Comparison of ENCODE assay signal across 26 mouse cellular contexts in the genomic region with DNA sequence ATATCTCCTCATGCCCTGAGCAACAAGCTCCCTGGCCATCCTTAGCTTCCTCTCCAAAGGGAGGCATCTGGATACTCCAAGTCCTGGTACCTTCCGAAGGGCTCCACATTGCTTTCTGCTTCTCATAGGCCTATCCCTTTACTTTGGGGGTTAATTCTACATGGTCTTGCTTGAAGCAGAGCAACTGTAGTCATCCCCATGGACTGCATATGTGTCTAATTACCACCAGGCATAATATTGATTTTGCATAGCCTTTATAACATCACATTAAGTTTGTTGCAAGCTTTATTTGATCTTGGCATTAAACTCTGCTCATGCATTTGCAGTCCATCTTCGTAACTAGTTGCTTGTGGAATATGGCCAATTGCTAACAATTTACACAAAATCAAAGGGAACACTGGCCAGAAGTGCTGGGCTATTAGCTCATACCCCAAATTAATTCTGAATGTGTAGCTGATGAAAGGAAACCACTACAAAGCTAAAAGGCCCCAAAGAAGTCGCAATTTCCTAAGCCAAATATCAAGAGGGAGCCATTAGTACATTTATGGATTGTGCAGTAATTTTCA. TPM values are rescaled to one million over a fixed set of nuclear protein-coding genes. Genes with fewer than 3 reads are reported as not detected.
A peak's percentile ranks its signal among the peaks of the same experiment; 100 is the strongest.
DNase-seq lines count a peak whose midpoint lies in the region; ATAC-seq and TF ChIP-seq lines count a peak whose summit lies in the region.
"Had no signal": no experiment of that assay in that cellular context is flagged by ENCODE, and none has a peak within 500 bp of the region (broad histone marks: within the 10 kb centered on the region; RNA-seq: fewer than 3 reads in every experiment).

No protein-coding gene starts in this region.

- peak; percentile 43; the same call in 1 of the 2 replicates for ATAC-seq in forebrain, embryonic 13.5 days
- no peak for ATAC-seq in forebrain, embryonic 11.5 days (replicated peaks; ENCODE audit: low FRiP score)
- no peak for ATAC-seq in intestine, embryonic 14.5 days (replicated peaks; ENCODE audit: low FRiP score, low TSS enrichment, low read depth)
- ATAC-seq in intestine, postnatal 0 days = no peak
- peak; percentile 43; the same call in 1 of the 2 replicates for ATAC-seq in forebrain, embryonic 16.5 days
- ATAC-seq in limb, embryonic 14.5 days (ENCODE audit: low FRiP score, low read depth) = peak; percentile 48
- ATAC-seq in liver, embryonic 11.5 days (replicated peaks; ENCODE audit: low FRiP score) = no peak
- ATAC-seq: hindbrain, embryonic 16.5 days; intestine, embryonic 16.5 days; Patski had no signal

- H3K4me2 ChIP-seq in forebrain, embryonic 13.5 days = no peak overlapping the region
- H3K4me2 ChIP-seq in forebrain, embryonic 11.5 days (ENCODE audit: low read depth, low read length, severe bottlenecking) = no peak overlapping the region
- H3K4me2 ChIP-seq in intestine, embryonic 14.5 days (ENCODE audit: low read length) = no peak overlapping the region
- H3K4me2 ChIP-seq in intestine, postnatal 0 days (replicated peaks; ENCODE audit: low read depth) = no peak overlapping the region
- no peak overlapping the region for H3K4me2 ChIP-seq in forebrain, embryonic 16.5 days (ENCODE audit: low read length)
- H3K4me2 ChIP-seq in limb, embryonic 14.5 days (replicated peaks; ENCODE audit: low read depth, low read length, severe bottlenecking) = no peak overlapping the region
- no peak overlapping the region for H3K4me2 ChIP-seq in liver, embryonic 11.5 days
- H3K4me2 ChIP-seq: embryonic facial prominence, embryonic 13.5 days; heart, embryonic 11.5 days; hindbrain, embryonic 13.5 days had no signal

- no peaks in the 10 kb centered on the region for H3K9me3 ChIP-seq in forebrain, embryonic 13.5 days (replicated peaks)
- H3K9me3 ChIP-seq in forebrain, embryonic 11.5 days (ENCODE audit: control insufficient read depth, low read length) = no peaks in the 10 kb centered on the region
- H3K9me3 ChIP-seq in intestine, embryonic 14.5 days (ENCODE audit: control insufficient read depth, low read length) = no peaks in the 10 kb centered on the region
- no peaks in the 10 kb centered on the region for H3K9me3 ChIP-seq in intestine, postnatal 0 days (ENCODE audit: control insufficient read depth)
- no peaks in the 10 kb centered on the region for H3K9me3 ChIP-seq in forebrain, embryonic 16.5 days (ENCODE audit: control insufficient read depth, low read length)
- H3K9me3 ChIP-seq in limb, embryonic 14.5 days (ENCODE audit: control insufficient read depth, low read length) = no peaks in the 10 kb centered on the region
- no peaks in the 10 kb centered on the region for H3K9me3 ChIP-seq in liver, embryonic 11.5 days (ENCODE audit: control insufficient read depth, low read length)
- H3K9me3 ChIP-seq: embryonic facial prominence, embryonic 10.5 days; embryonic facial prominence, embryonic 13.5 days; hindbrain, embryonic 13.5 days had no signal

- no peak for TF ChIP-seq CTCF in intestine, postnatal 0 days (IDR thresholded peaks at IDR 0.05; ENCODE audit: low read depth)

- H3K9ac ChIP-seq in forebrain, embryonic 13.5 days = no peak overlapping the region
- H3K9ac ChIP-seq in forebrain, embryonic 11.5 days (ENCODE audit: low read length) = no peak overlapping the region
- H3K9ac ChIP-seq in intestine, embryonic 14.5 days (ENCODE audit: low read length) = no peak overlapping the region
- H3K9ac ChIP-seq in intestine, postnatal 0 days (ENCODE audit: low read depth, low read length) = no peak overlapping the region
- H3K9ac ChIP-seq in forebrain, embryonic 16.5 days (replicated peaks; ENCODE audit: low read depth, low read length) = no peak overlapping the region
- no peak overlapping the region for H3K9ac ChIP-seq in limb, embryonic 14.5 days (ENCODE audit: low read depth, low read length, severe bottlenecking)
- H3K9ac ChIP-seq in liver, embryonic 11.5 days (ENCODE audit: low read depth, low read length) = no peak overlapping the region
- H3K9ac ChIP-seq: embryonic facial prominence, embryonic 13.5 days; hindbrain, embryonic 13.5 days had no signal

- no peaks in the 10 kb centered on the region for H3K36me3 ChIP-seq in forebrain, embryonic 13.5 days (ENCODE audit: poor library complexity, severe bottlenecking)
- no peaks in the 10 kb centered on the region for H3K36me3 ChIP-seq in forebrain, embryonic 11.5 days (ENCODE audit: control insufficient read depth, insufficient read depth, low read length)
- no peaks in the 10 kb centered on the region for H3K36me3 ChIP-seq in intestine, embryonic 14.5 days (ENCODE audit: control insufficient read depth, insufficient read depth, low read length)
- no peaks in the 10 kb centered on the region for H3K36me3 ChIP-seq in intestine, postnatal 0 days (ENCODE audit: control insufficient read depth, insufficient read depth)
- no peaks in the 10 kb centered on the region for H3K36me3 ChIP-seq in forebrain, embryonic 16.5 days (ENCODE audit: control insufficient read depth, insufficient read depth)
- H3K36me3 ChIP-seq in limb, embryonic 14.5 days (ENCODE audit: control insufficient read depth, insufficient read depth, low read length) = no peaks in the 10 kb centered on the region
- no peaks in the 10 kb centered on the region for H3K36me3 ChIP-seq in liver, embryonic 11.5 days (ENCODE audit: control insufficient read depth, insufficient read depth, low read length)
- H3K36me3 ChIP-seq: embryonic facial prominence, embryonic 10.5 days; embryonic facial prominence, embryonic 13.5 days; hindbrain, embryonic 13.5 days had no signal

- no peaks in the 10 kb centered on the region for H3K27me3 ChIP-seq in forebrain, embryonic 13.5 days
- no peaks in the 10 kb centered on the region for H3K27me3 ChIP-seq in forebrain, embryonic 11.5 days (ENCODE audit: control insufficient read depth, insufficient read depth, low read length)
- H3K27me3 ChIP-seq in intestine, embryonic 14.5 days (replicated peaks; ENCODE audit: control insufficient read depth, insufficient read depth, low read length) = no peaks in the 10 kb centered on the region
- H3K27me3 ChIP-seq in intestine, postnatal 0 days (replicated peaks; ENCODE audit: control insufficient read depth, insufficient read depth, low read length) = no peaks in the 10 kb centered on the region
- H3K27me3 ChIP-seq in forebrain, embryonic 16.5 days (replicated peaks; ENCODE audit: control insufficient read depth, insufficient read depth, low read length) = no peaks in the 10 kb centered on the region
- H3K27me3 ChIP-seq in limb, embryonic 14.5 days (ENCODE audit: control insufficient read depth, insufficient read depth, low read length) = no peaks in the 10 kb centered on the region
- no peaks in the 10 kb centered on the region; the same call in none of the 2 replicates for H3K27me3 ChIP-seq in liver, embryonic 11.5 days (replicated peaks; ENCODE audit: control insufficient read depth, insufficient read depth, low read length)
- H3K27me3 ChIP-seq: hindbrain, embryonic 13.5 days; Patski had no signal

- DNase-seq in forebrain, embryonic 11.5 days (ENCODE audit: low spot score) = no peak
- peak; percentile 31 for DNase-seq in intestine, embryonic 14.5 days (ENCODE audit: low spot score)
- DNase-seq in limb, embryonic 14.5 days (ENCODE audit: low spot score) = peak; percentile 21
- no peak for DNase-seq in liver, embryonic 11.5 days (ENCODE audit: low spot score)
- no peak for DNase-seq in urinary bladder, postnatal 14 days (ENCODE audit: low spot score)
- DNase-seq: adrenal gland, postnatal 10 days; adrenal gland, postnatal 36 days; cerebellum, adult 11 months; cerebellum, adult 2 months; cerebellum, postnatal 10 days; cerebellum, postnatal 36 days; embryo, embryonic 11 days; gastrocnemius, adult 2 months; gastrocnemius, postnatal 14 days; heart, adult 11 months had no signal

- H3K4me3 ChIP-seq in forebrain, embryonic 13.5 days = no peak overlapping the region
- no peak overlapping the region for H3K4me3 ChIP-seq in forebrain, embryonic 11.5 days (ENCODE audit: low read depth, low read length)
- H3K4me3 ChIP-seq in intestine, embryonic 14.5 days (ENCODE audit: low read depth, low read length) = no peak overlapping the region
- H3K4me3 ChIP-seq in intestine, postnatal 0 days (ENCODE audit: low read depth, low read length) = no peak overlapping the region
- H3K4me3 ChIP-seq in forebrain, embryonic 16.5 days (replicated peaks; ENCODE audit: low read length) = no peak overlapping the region
- H3K4me3 ChIP-seq in limb, embryonic 14.5 days (replicated peaks; ENCODE audit: low read length) = no peak overlapping the region
- no peak overlapping the region for H3K4me3 ChIP-seq in liver, embryonic 11.5 days (ENCODE audit: low read depth, low read length)
- H3K4me3 ChIP-seq: embryonic facial prominence, embryonic 10.5 days; embryonic facial prominence, embryonic 13.5 days; erythroblast, embryonic 14.5 days; gastrocnemius, adult 2 months; hindbrain, embryonic 13.5 days had no signal

- no peak for TF ChIP-seq POLR2A in limb, embryonic 14.5 days (IDR thresholded peaks at IDR 0.05; ENCODE audit: borderline replicate concordance, extremely low read depth, insufficient read depth, insufficient read length)

- H3K4me1 ChIP-seq in forebrain, embryonic 13.5 days = peaks cover 7% of the 10 kb centered on the region; the same call in 1 of the 2 replicates
- H3K4me1 ChIP-seq in forebrain, embryonic 11.5 days (replicated peaks; ENCODE audit: control insufficient read depth, insufficient read depth, low read length) = no peaks in the 10 kb centered on the region
- peaks cover 14% of the 10 kb centered on the region for H3K4me1 ChIP-seq in intestine, embryonic 14.5 days (replicated peaks; ENCODE audit: control insufficient read depth, insufficient read depth, low read length)
- H3K4me1 ChIP-seq in intestine, postnatal 0 days (replicated peaks; ENCODE audit: control insufficient read depth, insufficient read depth, low read length) = no peaks in the 10 kb centered on the region
- H3K4me1 ChIP-seq in forebrain, embryonic 16.5 days (replicated peaks; ENCODE audit: control insufficient read depth, insufficient read depth, low read length) = 0 out of 2 replicates have a peak, but pooled peaks cover 8% of the 10 kb centered on the region
- peaks cover 25% of the 10 kb centered on the region for H3K4me1 ChIP-seq in limb, embryonic 14.5 days (ENCODE audit: control insufficient read depth, insufficient read depth, low read length)
- H3K4me1 ChIP-seq in liver, embryonic 11.5 days (replicated peaks; ENCODE audit: control insufficient read depth, insufficient read depth, low read length) = no peaks in the 10 kb centered on the region
- H3K4me1 ChIP-seq: hindbrain, embryonic 13.5 days had no signal

- 71% methylated on average over 3 of the region's 3 CpGs for WGBS in forebrain, embryonic 13.5 days
- 89% methylated on average over 3 of the region's 3 CpGs for WGBS in forebrain, embryonic 11.5 days
- WGBS in intestine, embryonic 14.5 days = 90% methylated on average over 3 of the region's 3 CpGs
- 93% methylated on average over 3 of the region's 3 CpGs for WGBS in intestine, postnatal 0 days
- WGBS in forebrain, embryonic 16.5 days = 46% methylated on average over 3 of the region's 3 CpGs
- WGBS in limb, embryonic 14.5 days = 46% methylated on average over 3 of the region's 3 CpGs
- WGBS in liver, embryonic 11.5 days = 77% methylated on average over 3 of the region's 3 CpGs

- H3K27ac ChIP-seq in forebrain, embryonic 13.5 days = no peak overlapping the region
- H3K27ac ChIP-seq in forebrain, embryonic 11.5 days (ENCODE audit: low read depth, low read length) = no peak overlapping the region
- no peak overlapping the region for H3K27ac ChIP-seq in intestine, embryonic 14.5 days (ENCODE audit: low read depth)
- H3K27ac ChIP-seq in intestine, postnatal 0 days (ENCODE audit: low read depth, low read length) = no peak overlapping the region
- H3K27ac ChIP-seq in forebrain, embryonic 16.5 days (ENCODE audit: low read length) = no peak overlapping the region
- 0 out of 2 replicates have a peak overlapping the region, but pooled peaks have one; percentile 10 for H3K27ac ChIP-seq in limb, embryonic 14.5 days (replicated peaks; ENCODE audit: low read depth, low read length)
- H3K27ac ChIP-seq in liver, embryonic 11.5 days (ENCODE audit: low read depth, low read length) = no peak overlapping the region
- H3K27ac ChIP-seq: embryonic facial prominence, embryonic 10.5 days; embryonic facial prominence, embryonic 13.5 days; gastrocnemius, adult 2 months; hindbrain, embryonic 13.5 days had no signal

RNA-seq across cellular contexts. Expression of gene Prr5l, which starts 21.8 kb away (rescaled TPM):
- polyA plus RNA-seq in forebrain, embryonic 13.5 days (2015; fragmentation: Nextera tagmentation; extraction: Ambion mirVana) = 8.7 and 11.6 TPM in 2 replicates
- polyA plus RNA-seq in forebrain, embryonic 11.5 days (2014; fragmentation: Nextera tagmentation; extraction: Ambion mirVana) = 21.5 and 21.9 TPM in 2 replicates
- 11.3 and 13.0 TPM in 2 replicates for polyA plus RNA-seq in intestine, embryonic 14.5 days (2014; fragmentation: Nextera tagmentation; extraction: Ambion mirVana)
- polyA plus RNA-seq in intestine, postnatal 0 days (2015; fragmentation: Nextera tagmentation; extraction: Ambion mirVana) = 36.4 and 41.8 TPM in 2 replicates
- polyA plus RNA-seq in forebrain, embryonic 16.5 days (2015; fragmentation: Nextera tagmentation; extraction: Ambion mirVana) = 5.5 and 6.6 TPM in 2 replicates
- 16.4 and 21.8 TPM in 2 replicates for polyA plus RNA-seq in limb, embryonic 14.5 days (2012; rRNA removed)
- 27.3 and 29.0 TPM in 2 replicates for polyA plus RNA-seq in limb, embryonic 14.5 days (2014; fragmentation: Nextera tagmentation; extraction: Ambion mirVana)
- polyA plus RNA-seq in liver, embryonic 11.5 days (2014; fragmentation: Nextera tagmentation; extraction: Ambion mirVana) = 8.5 and 8.9 TPM in 2 replicates

RNA-seq across cellular contexts. Expression of gene Commd9, which starts 25.0 kb away (rescaled TPM):
- polyA plus RNA-seq in forebrain, embryonic 13.5 days (2015; fragmentation: Nextera tagmentation; extraction: Ambion mirVana) = 86.8 and 91.1 TPM in 2 replicates
- polyA plus RNA-seq in forebrain, embryonic 11.5 days (2014; fragmentation: Nextera tagmentation; extraction: Ambion mirVana) = 61.9 and 68.5 TPM in 2 replicates
- polyA plus RNA-seq in intestine, embryonic 14.5 days (2014; fragmentation: Nextera tagmentation; extraction: Ambion mirVana) = 58.0 and 63.4 TPM in 2 replicates
- polyA plus RNA-seq in intestine, postnatal 0 days (2015; fragmentation: Nextera tagmentation; extraction: Ambion mirVana) = 81.6 and 83.3 TPM in 2 replicates
- 97.4 and 99.3 TPM in 2 replicates for polyA plus RNA-seq in forebrain, embryonic 16.5 days (2015; fragmentation: Nextera tagmentation; extraction: Ambion mirVana)
- 114 and 140 TPM in 2 replicates for polyA plus RNA-seq in limb, embryonic 14.5 days (2012; rRNA removed)
- 68.8 and 72.7 TPM in 2 replicates for polyA plus RNA-seq in limb, embryonic 14.5 days (2014; fragmentation: Nextera tagmentation; extraction: Ambion mirVana)
- 46.1 and 47.6 TPM in 2 replicates for polyA plus RNA-seq in liver, embryonic 11.5 days (2014; fragmentation: Nextera tagmentation; extraction: Ambion mirVana)

Comparison
In these comparisons a context has a peak if more than half of its experiments do, and no peak if none do; other contexts are left out.
1. ATAC-seq: peak in forebrain, embryonic 13.5 days (single experiment), forebrain, embryonic 16.5 days (single experiment) and limb, embryonic 14.5 days (single experiment); none in forebrain, embryonic 11.5 days (single experiment), intestine, embryonic 14.5 days (single experiment), intestine, postnatal 0 days (single experiment) and liver, embryonic 11.5 days (single experiment).
2. DNase-seq: peak in intestine, embryonic 14.5 days (single experiment) and limb, embryonic 14.5 days (single experiment); none in forebrain, embryonic 11.5 days (single experiment), liver, embryonic 11.5 days (single experiment) and urinary bladder, postnatal 14 days (single experiment).